Mouse (Mus musculus): ENCODE results near the gene Grk2.
"Not testable (repeated sequence)": the region's sequence is repeated elsewhere in the genome, so short reads cannot be mapped to it uniquely, and the experiment has no call there.

Grk2 gene

GRCm38 (mm10) chr19:4268566-4269361, 37.3 kb downstream of the Grk2 start, which contains the start of gene Ssh3:
Gene Ssh3 (minus strand): TSS chr19:4269180.
- peak; percentile 73 to 74 for DNase-seq (ENCODE audit: low spot score in 2 of 2)

- DNase-seq (ENCODE audit: low spot score in 2 of 2) = no peak
Measured at GRCm38 (mm10) chr19:4265956-4266355, 40.1 kb downstream of the Grk2 start.

GRCm38 (mm10) chr19:4264171-4264780, 41.7 kb downstream of the Grk2 start:
- no peak for DNase-seq (ENCODE audit: low spot score in 2 of 2)

- peak in 1 of 2 experiments; percentile 31 for DNase-seq (ENCODE audit: low spot score in 2 of 2)
Measured at GRCm38 (mm10) chr19:4263702-4264101, 42.3 kb downstream of the Grk2 start.

- DNase-seq (ENCODE audit: low spot score in 2 of 2) = no peak
Measured at GRCm38 (mm10) chr19:4262756-4263155, 43.3 kb downstream of the Grk2 start.

GRCm38 (mm10) chr19:4261038-4261698, 44.9 kb downstream of the Grk2 start:
- no peak for DNase-seq (ENCODE audit: low spot score in 2 of 2)

- DNase-seq (ENCODE audit: low spot score in 2 of 2) = no peak
Measured at GRCm38 (mm10) chr19:4257897-4258252, 48.1 kb downstream of the Grk2 start.

GRCm38 (mm10) chr19:4257216-4257896, 48.7 kb downstream of the Grk2 start:
- peak; percentile 95 to 96 for DNase-seq (ENCODE audit: low spot score in 2 of 2)

- no peak for DNase-seq (ENCODE audit: low spot score in 2 of 2)
Measured at GRCm38 (mm10) chr19:4255583-4256162, 50.3 kb downstream of the Grk2 start.

- DNase-seq (ENCODE audit: low spot score in 2 of 2) = no peak
Measured at GRCm38 (mm10) chr19:4254230-4254629, 51.8 kb downstream of the Grk2 start.

- DNase-seq (ENCODE audit: low spot score in 2 of 2) = not testable (repeated sequence)
Measured at GRCm38 (mm10) chr19:4248683-4249082, 57.3 kb downstream of the Grk2 start.

GRCm38 (mm10) chr19:4247010-4247409, 59.0 kb downstream of the Grk2 start:
- no peak for DNase-seq (ENCODE audit: low spot score in 2 of 2)

- DNase-seq (ENCODE audit: low spot score in 2 of 2) = no peak
Measured at GRCm38 (mm10) chr19:4244775-4245174, 61.2 kb downstream of the Grk2 start.

GRCm38 (mm10) chr19:4242416-4242815, 63.6 kb downstream of the Grk2 start:
- no peak for DNase-seq (ENCODE audit: low spot score in 2 of 2)

- DNase-seq (ENCODE audit: low spot score in 2 of 2) = no peak
Measured at GRCm38 (mm10) chr19:4240247-4240668, 65.8 kb downstream of the Grk2 start.

All from right cerebral cortex, postnatal 10 days (tissue).